Mouse (Mus musculus) hindbrain, embryonic 11.5 days (tissue): Measurements from ENCODE around the gene Guca1a. TPM values are rescaled to one million over a fixed set of nuclear protein-coding genes. Genes with fewer than 3 reads are reported as not detected.

Experiments
- polyA plus RNA-seq: library from polyadenylated mRNA; unstranded; fragments of >200 nt; fragmentation: Nextera tagmentation; extraction: Ambion mirVana; gene quantifications from 2 replicates; pipeline ENCODE4 v1.2.1, GENCODE M21; 2014

Guca1a gene
- polyA plus RNA-seq, 1 experiment from 2014 or later: 1.3 TPM

Other genes with a start within 250 kb of the Guca1a start
- 71.5 and 73.6 TPM in 2 replicates for gene Mrps10, start 31.7 kb downstream of the Guca1a start, polyA plus RNA-seq
- gene Guca1b, start 15.2 kb downstream of the Guca1a start, polyA plus RNA-seq: 0.31 and 0.35 TPM in 2 replicates
- 0.40 and 0.49 TPM in 2 replicates for gene AI661453, start 36.0 kb upstream of the Guca1a start, polyA plus RNA-seq
- 0.42 and 0.68 TPM in 2 replicates for gene 1700001C19Rik, start 36.8 kb upstream of the Guca1a start, polyA plus RNA-seq
- gene Taf8, start 101.7 kb upstream of the Guca1a start, polyA plus RNA-seq: 26.5 and 28.7 TPM in 2 replicates
- gene Ccnd3, start 104.5 kb upstream of the Guca1a start, polyA plus RNA-seq: 190 and 195 TPM in 2 replicates
- gene Bysl, start 210.9 kb upstream of the Guca1a start, polyA plus RNA-seq: 30.8 and 31.0 TPM in 2 replicates
- gene Med20, start 211.0 kb upstream of the Guca1a start, polyA plus RNA-seq: 44.6 and 44.8 TPM in 2 replicates
- 1.3 and 1.7 TPM in 2 replicates for gene Gm20517, start 211.0 kb upstream of the Guca1a start, polyA plus RNA-seq
- 8.7 and 9.1 TPM in 2 replicates for gene Usp49, start 230.1 kb upstream of the Guca1a start, polyA plus RNA-seq